Mouse (Mus musculus) limb, embryonic 11.5 days (tissue): ENCODE measurements around the gene Nmnat2. TPM values are rescaled to one million over a fixed set of nuclear protein-coding genes. Genes with fewer than 3 reads are reported as not detected.

Experiments used
- ATAC-seq: fragments of 200-750 bp; cut with Nextera tagmentation; 2 replicates; pipeline ENCODE4 v1.8.0; 2017; ENCODE audit warnings: low read depth; ENCODE audit not compliant: insufficient number of reproducible peaks, low FRiP score, low TSS enrichment
- DNase-seq: peaks from one replicate; pipeline ENCODE4 v3.0.0-alpha.2; 2015; ENCODE audit warnings: low spot score
- H3K27ac ChIP-seq: fragments of 300-500 bp; sonication (generic); replicated peaks from 2 replicates; pipeline ENCODE4 v1.5.1; 2014; ENCODE audit warnings: low read depth, mild to moderate bottlenecking, low read length
- H3K27me3 ChIP-seq: fragments of 300-500 bp; sonication (generic); 2 replicates; pipeline ENCODE4 v1.6.1; 2014; ENCODE audit warnings: mild to moderate bottlenecking, low read length, mixed read lengths; ENCODE audit not compliant: control insufficient read depth, insufficient read depth
- H3K36me3 ChIP-seq: fragments of 300-500 bp; sonication (generic); 2 replicates; pipeline ENCODE4 v1.6.1; 2014; ENCODE audit warnings: mild to moderate bottlenecking, low read length, moderate library complexity, mixed read lengths; ENCODE audit not compliant: control insufficient read depth, insufficient read depth
- H3K4me1 ChIP-seq: fragments of 300-500 bp; sonication (generic); 2 replicates; pipeline ENCODE4 v1.6.1; 2014; ENCODE audit warnings: low read length, mixed read lengths; ENCODE audit not compliant: control insufficient read depth, insufficient read depth
- H3K4me2 ChIP-seq: fragments of 300-500 bp; sonication (generic); 2 replicates; pipeline ENCODE4 v1.6.1; 2014; ENCODE audit warnings: low read depth, mild to moderate bottlenecking, moderate library complexity; ENCODE audit not compliant: severe bottlenecking
- H3K4me3 ChIP-seq: fragments of 300-500 bp; sonication (generic); 2 replicates; pipeline ENCODE4 v1.5.1; 2014; ENCODE audit warnings: low read depth, low read length
- H3K9ac ChIP-seq: fragments of 300-500 bp; sonication (generic); 2 replicates; pipeline ENCODE4 v1.6.1; 2014; ENCODE audit warnings: mild to moderate bottlenecking, low read length
- H3K9me3 ChIP-seq: fragments of 300-500 bp; sonication (generic); 2 replicates; pipeline ENCODE4 v1.6.1; 2016; ENCODE audit warnings: low read length; ENCODE audit not compliant: control insufficient read depth
- WGBS: fragments of 180-500 bp; shearing (Covaris S2); extraction: QIAGEN DNeasy Blood & Tissue Kit; methylation state at CpG from one replicate; pipeline ENCODE4 v1.1.7; 2014; 5-methylcytosine and 5-hydroxymethylcytosine counted together
- polyA plus RNA-seq: library from polyadenylated mRNA; unstranded; fragments of >200 nt; fragmentation: Nextera tagmentation; extraction: Ambion mirVana; gene quantifications from 2 replicates; pipeline ENCODE4 v1.2.1, GENCODE M21; 2014

Gene Nmnat2
- polyA plus RNA-seq, 1 experiment from 2014 or later, result 0.37 TPM

GRCm38 (mm10) chr1:153007292-153007691, 52.5 kb downstream of the Nmnat2 start:
- 93% methylated on average over 5 of the region's 5 CpGs for WGBS
- no peaks in the 10 kb centered on the region for H3K36me3 ChIP-seq
- H3K9me3 ChIP-seq, result no peaks in the 10 kb centered on the region
- H3K4me1 ChIP-seq, result no peaks in the 10 kb centered on the region
- no peaks in the 10 kb centered on the region for H3K27me3 ChIP-seq
- no peak overlapping the region for H3K4me2 ChIP-seq
- H3K27ac ChIP-seq, result no peak overlapping the region
- no peak overlapping the region for H3K4me3 ChIP-seq
- no peak overlapping the region for H3K9ac ChIP-seq
- ATAC-seq (no peak), DNase-seq (no peak)

GRCm38 (mm10) chr1:153007824-153008223, 53.0 kb downstream of the Nmnat2 start:
- Histone ChIP-seq H3K9ac (no peak overlapping the region), H3K4me3 (no peak overlapping the region), H3K4me1 (no peaks in the 10 kb centered on the region), H3K9me3 (no peaks in the 10 kb centered on the region), H3K4me2 (no peak overlapping the region), H3K36me3 (no peaks in the 10 kb centered on the region), H3K27me3 (no peaks in the 10 kb centered on the region), H3K27ac (no peak overlapping the region)
- no peak for ATAC-seq
- DNase-seq, result no peak
- 85% methylated on average over 6 of the region's 6 CpGs for WGBS

GRCm38 (mm10) chr1:153009338-153009737, 54.5 kb downstream of the Nmnat2 start:
- H3K36me3 ChIP-seq, result no peaks in the 10 kb centered on the region
- no peak overlapping the region for H3K4me2 ChIP-seq
- ATAC-seq (no peak), DNase-seq (no peak)
- no peaks in the 10 kb centered on the region for H3K9me3 ChIP-seq
- no peaks in the 10 kb centered on the region for H3K27me3 ChIP-seq
- no peaks in the 10 kb centered on the region for H3K4me1 ChIP-seq
- no peak overlapping the region for H3K4me3 ChIP-seq
- WGBS, result 32% methylated on average over 9 of the region's 9 CpGs
- no peak overlapping the region for H3K27ac ChIP-seq
- H3K9ac ChIP-seq, result no peak overlapping the region

- 75% methylated on average over 13 of the region's 13 CpGs for WGBS
- no peak overlapping the region for H3K27ac ChIP-seq
- ATAC-seq (no peak), DNase-seq (no peak)
- no peak overlapping the region for H3K4me3 ChIP-seq
- H3K9ac ChIP-seq, result no peak overlapping the region
- no peaks in the 10 kb centered on the region for H3K9me3 ChIP-seq
- no peaks in the 10 kb centered on the region for H3K36me3 ChIP-seq
- no peaks in the 10 kb centered on the region for H3K4me1 ChIP-seq
- no peak overlapping the region for H3K4me2 ChIP-seq
- H3K27me3 ChIP-seq, result no peaks in the 10 kb centered on the region
Observed at GRCm38 (mm10) chr1:153010353-153011351, 55.9 kb downstream of the Nmnat2 start.

- no peak for ATAC-seq
- Histone ChIP-seq H3K27me3 (no peaks in the 10 kb centered on the region), H3K4me1 (peaks cover 1% of the 10 kb centered on the region; the same call in 1 of the 2 replicates), H3K27ac (no peak overlapping the region), H3K4me2 (no peak overlapping the region), H3K36me3 (no peaks in the 10 kb centered on the region), H3K4me3 (no peak overlapping the region), H3K9ac (no peak overlapping the region), H3K9me3 (no peaks in the 10 kb centered on the region)
- WGBS, result 96% methylated on average over 6 of the region's 6 CpGs
- no peak for DNase-seq
Observed at GRCm38 (mm10) chr1:153011544-153011943, 56.8 kb downstream of the Nmnat2 start.

DNA sequence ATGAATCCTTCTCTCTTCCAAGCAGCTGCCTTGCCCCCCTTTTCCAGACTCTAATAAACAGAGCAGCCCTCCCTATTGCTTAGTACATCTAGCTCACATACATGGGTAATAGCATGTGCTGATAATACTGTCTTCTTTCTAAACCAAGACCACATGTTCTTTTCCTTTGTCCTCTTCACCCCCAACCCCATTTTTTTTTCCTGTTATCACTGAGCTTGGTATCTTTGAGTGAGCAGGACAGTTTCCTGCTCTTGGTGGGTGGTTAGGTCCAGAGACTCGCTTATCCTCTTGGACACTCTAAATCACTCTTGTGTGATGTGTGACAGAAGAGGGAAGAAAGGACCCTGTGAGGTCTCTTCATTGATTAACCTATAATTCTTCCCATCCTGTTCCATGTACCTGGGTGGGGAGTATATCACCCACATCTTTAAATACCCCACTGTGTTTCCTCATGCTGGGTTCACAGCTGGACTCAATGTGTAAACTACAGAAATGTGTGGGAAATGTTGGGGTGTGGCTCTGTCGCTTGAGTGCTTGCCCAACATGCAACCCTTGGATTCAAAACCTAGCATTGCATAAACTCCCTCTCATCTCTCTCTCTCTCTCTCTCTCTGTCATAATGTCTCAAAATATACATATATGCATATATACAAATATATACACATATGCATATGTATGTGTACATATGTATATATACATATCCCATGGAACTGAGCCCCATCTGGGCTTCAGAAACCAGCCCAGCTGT, 58.9 kb downstream of the Nmnat2 start:
- Histone ChIP-seq H3K27me3 (no peaks in the 10 kb centered on the region), H3K9ac (no peak overlapping the region), H3K4me1 (peaks cover 4% of the 10 kb centered on the region; the same call in 1 of the 2 replicates), H3K9me3 (no peaks in the 10 kb centered on the region), H3K4me2 (no peak overlapping the region), H3K27ac (no peak overlapping the region), H3K4me3 (no peak overlapping the region), H3K36me3 (no peaks in the 10 kb centered on the region)
- WGBS, result 72% methylated on average over 2 of the region's 2 CpGs
- no peak for DNase-seq
- no peak for ATAC-seq

DNA sequence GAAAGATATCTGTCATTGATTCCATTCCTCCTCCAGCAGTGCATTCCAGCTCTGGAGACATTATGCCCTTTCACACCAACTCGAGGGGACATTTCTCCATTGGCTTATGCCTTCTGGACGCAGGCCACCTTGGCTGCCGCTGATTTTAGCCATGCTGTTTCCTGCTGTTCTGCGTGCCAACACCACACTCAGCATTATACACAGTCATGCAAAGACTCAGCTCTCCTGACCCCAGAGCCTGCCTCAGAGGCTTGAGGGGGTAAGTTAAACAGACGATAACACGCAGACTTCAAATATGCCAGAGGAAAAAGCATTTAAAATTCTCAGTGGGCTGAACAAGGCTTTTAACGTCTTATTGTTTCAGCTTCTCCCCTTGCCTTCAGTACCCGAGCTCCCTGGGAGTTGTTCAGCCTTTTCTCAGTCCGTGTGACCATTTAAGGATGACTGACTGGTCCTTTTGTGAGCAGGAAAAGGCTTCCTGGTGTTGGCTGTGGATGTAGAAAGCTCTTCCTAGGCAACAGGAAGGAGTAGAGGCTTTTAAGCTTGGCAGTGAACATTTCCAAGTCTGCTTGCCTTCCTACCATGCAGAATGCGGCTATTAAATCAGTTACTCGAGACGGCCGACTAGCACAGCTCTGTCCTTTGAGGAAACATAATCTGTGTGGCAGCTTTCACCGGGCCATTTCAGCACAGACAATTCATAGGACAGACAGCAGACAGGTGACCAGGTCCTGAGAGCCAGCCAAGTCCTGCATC, 59.8 kb downstream of the Nmnat2 start:
- no peak for ATAC-seq

More for the DNA sequence above, 59.8 kb downstream of the Nmnat2 start:
- no peak overlapping the region for H3K4me3 ChIP-seq
- 59% methylated on average over 14 of the region's 14 CpGs for WGBS
- H3K4me2 ChIP-seq, result no peak overlapping the region
- no peak overlapping the region for H3K27ac ChIP-seq
- H3K9ac ChIP-seq, result no peak overlapping the region
- no peak for DNase-seq
- peaks cover 4% of the 10 kb centered on the region; the same call in 1 of the 2 replicates for H3K4me1 ChIP-seq
- H3K36me3 ChIP-seq, result no peaks in the 10 kb centered on the region
- no peaks in the 10 kb centered on the region for H3K9me3 ChIP-seq
- no peaks in the 10 kb centered on the region for H3K27me3 ChIP-seq
